Mouse (Mus musculus) forebrain, embryonic 15.5 days (tissue): Measurements from ENCODE around the gene Gm28042. TPM values are rescaled to one million over a fixed set of nuclear protein-coding genes. Genes with fewer than 3 reads are reported as not detected.

Experiments
- ATAC-seq: fragments of 200-750 bp; cut with Nextera tagmentation; replicated peaks from 2 replicates; pipeline ENCODE4 v1.8.0; 2017; ENCODE audit warnings: mild to moderate bottlenecking, moderate TSS enrichment, moderate library complexity
- H3K27ac ChIP-seq: fragments of 300-500 bp; sonication (generic); replicated peaks from 2 replicates; pipeline ENCODE4 v1.5.1; 2015; ENCODE audit warnings: mild to moderate bottlenecking, inconsistent platforms
- H3K27me3 ChIP-seq: fragments of 300-500 bp; sonication (generic); 2 replicates; pipeline ENCODE4 v1.6.1; 2015; ENCODE audit warnings: inconsistent platforms
- H3K36me3 ChIP-seq: fragments of 300-500 bp; sonication (generic); 2 replicates; pipeline ENCODE4 v1.6.1; 2015; ENCODE audit warnings: mild to moderate bottlenecking, inconsistent platforms
- H3K4me1 ChIP-seq: fragments of 300-500 bp; sonication (generic); 2 replicates; pipeline ENCODE4 v1.6.1; 2015; ENCODE audit warnings: inconsistent platforms
- H3K4me2 ChIP-seq: fragments of 300-500 bp; sonication (generic); replicated peaks from 2 replicates; pipeline ENCODE4 v1.6.1; 2015; ENCODE audit warnings: mild to moderate bottlenecking, inconsistent platforms
- H3K4me3 ChIP-seq: fragments of 300-500 bp; sonication (generic); 2 replicates; pipeline ENCODE4 v1.5.1; 2015; ENCODE audit warnings: mild to moderate bottlenecking, inconsistent platforms
- H3K9ac ChIP-seq: fragments of 300-500 bp; sonication (generic); replicated peaks from 2 replicates; pipeline ENCODE4 v1.6.1; 2015; ENCODE audit warnings: mild to moderate bottlenecking, inconsistent platforms
- H3K9me3 ChIP-seq: fragments of 300-500 bp; sonication (generic); 2 replicates; pipeline ENCODE4 v1.6.1; 2016; ENCODE audit warnings: inconsistent platforms
- WGBS: fragments of 180-500 bp; shearing (Covaris S2); methylation state at CpG from one replicate; pipeline ENCODE4 v1.1.7; 2015; ENCODE audit warnings: mixed read lengths; 5-methylcytosine and 5-hydroxymethylcytosine counted together
- polyA plus RNA-seq: library from polyadenylated mRNA; unstranded; fragments of >200 nt; fragmentation: Nextera tagmentation; extraction: Ambion mirVana; gene quantifications from 2 replicates; pipeline ENCODE4 v1.2.1, GENCODE M21; 2015

The Gm28042 gene
- polyA plus RNA-seq, 1 experiment from 2014 or later, result 5.0 TPM

DNA sequence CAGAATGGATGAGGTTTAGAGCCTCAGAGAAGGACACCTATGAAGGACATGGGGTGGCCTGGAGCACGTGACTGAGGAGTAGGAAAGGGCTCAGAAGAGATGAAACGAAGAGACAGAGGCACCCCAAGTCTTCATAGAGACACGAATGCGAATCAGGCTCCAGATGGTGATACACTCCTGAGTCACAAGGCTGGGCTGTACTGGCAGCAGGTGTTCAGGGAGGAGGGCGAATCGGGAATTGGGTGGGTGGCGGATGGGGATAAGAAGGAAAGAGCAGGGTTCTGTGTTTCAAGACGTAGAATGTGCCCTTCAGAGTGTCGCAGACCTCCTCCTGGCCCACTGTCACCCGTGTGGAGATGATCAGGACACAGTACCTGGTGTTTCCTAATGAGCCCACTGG, 38.0 kb downstream of the Gm28042 start:
- Histone ChIP-seq H3K4me1 (no peaks in the 10 kb centered on the region), H3K4me2 (no peak overlapping the region), H3K4me3 (no peak overlapping the region), H3K27me3 (no peaks in the 10 kb centered on the region), H3K27ac (no peak overlapping the region), H3K36me3 (no peaks in the 10 kb centered on the region), H3K9ac (no peak overlapping the region), H3K9me3 (no peaks in the 10 kb centered on the region)
- no peak for ATAC-seq
- WGBS, result 90% methylated on average over 10 of the region's 10 CpGs

DNA sequence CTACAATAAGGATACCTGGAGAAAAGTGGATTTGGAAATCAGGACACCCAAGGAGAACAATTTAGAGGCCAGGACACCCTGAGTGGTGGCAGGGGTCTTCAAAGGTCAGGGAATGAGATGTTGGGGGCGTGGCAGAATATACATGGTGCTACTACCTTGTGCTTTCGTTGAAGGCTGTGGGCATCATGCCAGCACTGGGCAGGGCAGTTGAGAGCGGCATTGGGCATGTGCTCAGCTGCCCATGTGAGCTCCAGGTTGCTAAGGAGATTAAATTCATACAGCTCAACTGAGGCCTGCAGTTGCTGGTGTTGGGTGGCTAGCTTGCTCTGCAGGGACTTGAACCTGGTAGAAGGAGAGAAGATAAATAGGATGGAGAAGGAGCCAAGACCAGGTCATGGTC, 38.9 kb downstream of the Gm28042 start:
- no peaks in the 10 kb centered on the region for H3K9me3 ChIP-seq
- WGBS, result 57% methylated on average over 3 of the region's 3 CpGs
- no peaks in the 10 kb centered on the region for H3K27me3 ChIP-seq
- no peak for ATAC-seq
- H3K4me3 ChIP-seq, result no peak overlapping the region
- H3K27ac ChIP-seq, result no peak overlapping the region
- H3K36me3 ChIP-seq, result no peaks in the 10 kb centered on the region
- no peak overlapping the region for H3K4me2 ChIP-seq
- no peaks in the 10 kb centered on the region for H3K4me1 ChIP-seq
- H3K9ac ChIP-seq, result no peak overlapping the region

DNA sequence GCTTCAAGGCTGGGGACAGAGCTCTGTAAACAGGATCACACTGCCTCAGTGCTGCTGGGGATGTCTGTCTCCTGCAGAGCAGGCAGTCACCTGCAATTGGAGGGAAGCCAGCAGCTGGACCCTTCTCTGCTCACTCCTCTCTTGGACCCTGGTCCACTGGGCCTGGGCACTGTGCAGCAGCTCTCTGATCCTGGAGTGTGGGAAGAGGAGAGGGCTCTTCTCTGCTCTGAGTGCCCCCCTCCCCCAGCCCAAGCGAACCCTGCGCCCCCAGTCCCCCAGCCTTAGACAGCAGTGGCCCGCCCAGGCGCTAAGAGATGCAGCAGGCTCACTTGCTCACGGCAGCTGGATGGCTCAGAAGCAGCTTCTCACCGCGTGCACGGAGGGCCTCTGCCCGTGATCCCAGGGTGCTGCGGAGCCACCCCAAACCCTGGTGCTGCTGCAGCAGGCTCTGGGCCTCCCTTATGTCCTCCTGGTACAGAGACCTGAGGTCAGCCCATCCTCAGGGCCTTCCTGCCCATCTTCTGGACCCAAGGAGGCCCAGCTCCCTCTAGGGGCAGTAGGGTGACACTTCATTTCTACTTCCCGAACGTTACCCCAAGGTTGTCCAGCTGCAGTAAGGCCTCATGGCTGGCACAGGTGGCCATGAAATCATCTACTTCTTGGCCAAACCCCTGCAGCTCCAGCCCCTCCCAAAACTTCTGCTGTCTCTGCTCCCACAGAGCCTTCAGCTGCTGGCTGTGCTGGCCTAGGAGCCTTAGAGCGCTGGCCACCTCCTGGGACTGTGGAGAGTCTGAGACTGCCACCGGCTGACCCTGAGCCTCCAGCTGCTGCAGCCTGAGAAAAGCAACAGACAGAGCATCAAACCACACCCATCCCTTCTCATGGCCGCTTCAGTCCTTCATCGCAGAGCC, 41.5 kb downstream of the Gm28042 start:
- H3K4me2 ChIP-seq, result no peak overlapping the region
- peak; percentile 48; the same call in 1 of the 2 replicates for ATAC-seq
- no peak overlapping the region for H3K9ac ChIP-seq
- H3K4me1 ChIP-seq, result no peaks in the 10 kb centered on the region
- H3K27ac ChIP-seq, result no peak overlapping the region
- H3K9me3 ChIP-seq, result no peaks in the 10 kb centered on the region
- H3K4me3 ChIP-seq, result no peak overlapping the region
- no peaks in the 10 kb centered on the region for H3K36me3 ChIP-seq
- WGBS, result 38% methylated on average over 16 of the region's 16 CpGs
- no peaks in the 10 kb centered on the region for H3K27me3 ChIP-seq

DNA sequence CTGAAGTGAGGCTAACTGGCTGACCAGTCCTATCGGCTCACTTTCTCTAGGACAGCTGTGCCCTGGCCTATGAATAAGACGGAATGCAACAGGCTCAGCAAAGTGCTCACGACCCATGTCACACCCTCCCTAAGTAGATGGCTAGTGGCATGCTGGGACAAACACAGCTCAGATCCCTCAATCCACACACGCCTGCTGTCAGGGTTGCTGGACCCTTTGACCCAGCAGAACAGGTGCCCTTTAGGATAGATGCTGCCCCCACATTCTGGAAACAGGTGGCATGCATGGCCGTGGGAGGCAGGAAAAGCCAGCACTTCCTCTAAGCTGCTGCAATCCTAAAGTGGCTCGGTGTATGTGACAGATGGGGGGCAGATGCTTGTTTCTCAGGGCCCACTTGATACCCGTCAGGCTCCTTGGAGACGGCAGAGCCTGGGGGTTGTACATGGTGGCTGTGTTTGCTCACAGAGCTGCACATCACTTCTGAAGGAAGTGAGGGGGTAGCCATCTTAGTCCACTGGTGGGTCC, 42.2 kb downstream of the Gm28042 start:
- Histone ChIP-seq H3K36me3 (no peaks in the 10 kb centered on the region), H3K27ac (no peak overlapping the region), H3K4me2 (no peak overlapping the region), H3K9me3 (no peaks in the 10 kb centered on the region), H3K4me3 (no peak overlapping the region), H3K9ac (no peak overlapping the region), H3K27me3 (0 out of 2 replicates have a peak, but pooled peaks cover under 1% of the 10 kb centered on the region), H3K4me1 (no peaks in the 10 kb centered on the region)
- ATAC-seq, result no peak
- 63% methylated on average over 8 of the region's 8 CpGs for WGBS

DNA sequence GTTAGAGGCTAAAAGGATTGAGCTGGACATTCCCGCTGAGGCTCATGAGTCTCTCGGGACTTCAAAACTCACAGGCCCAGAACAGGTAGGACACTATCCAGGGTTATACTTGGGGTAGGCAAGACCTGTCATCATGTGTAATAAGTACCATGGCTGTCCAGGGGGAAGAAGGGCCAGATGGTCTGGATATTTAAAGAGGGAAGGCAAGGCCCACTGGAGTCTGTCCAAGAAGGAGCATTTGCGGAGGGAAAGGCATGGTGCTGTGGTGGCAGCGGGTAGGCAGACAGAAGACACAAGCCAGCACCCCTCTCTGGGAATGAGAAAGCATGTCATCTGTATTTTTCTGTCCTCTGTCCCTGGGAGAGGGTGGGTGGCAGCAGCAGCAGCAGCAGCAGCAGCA, 46.8 kb downstream of the Gm28042 start:
- Histone ChIP-seq H3K9me3 (no peaks in the 10 kb centered on the region), H3K36me3 (no peaks in the 10 kb centered on the region), H3K4me3 (no peak overlapping the region), H3K4me1 (peaks cover 8% of the 10 kb centered on the region), H3K4me2 (no peak overlapping the region), H3K9ac (no peak overlapping the region), H3K27ac (no peak overlapping the region), H3K27me3 (peaks cover 21% of the 10 kb centered on the region)
- no peak for ATAC-seq
- WGBS, result 93% methylated on average over 4 of the region's 4 CpGs

DNA sequence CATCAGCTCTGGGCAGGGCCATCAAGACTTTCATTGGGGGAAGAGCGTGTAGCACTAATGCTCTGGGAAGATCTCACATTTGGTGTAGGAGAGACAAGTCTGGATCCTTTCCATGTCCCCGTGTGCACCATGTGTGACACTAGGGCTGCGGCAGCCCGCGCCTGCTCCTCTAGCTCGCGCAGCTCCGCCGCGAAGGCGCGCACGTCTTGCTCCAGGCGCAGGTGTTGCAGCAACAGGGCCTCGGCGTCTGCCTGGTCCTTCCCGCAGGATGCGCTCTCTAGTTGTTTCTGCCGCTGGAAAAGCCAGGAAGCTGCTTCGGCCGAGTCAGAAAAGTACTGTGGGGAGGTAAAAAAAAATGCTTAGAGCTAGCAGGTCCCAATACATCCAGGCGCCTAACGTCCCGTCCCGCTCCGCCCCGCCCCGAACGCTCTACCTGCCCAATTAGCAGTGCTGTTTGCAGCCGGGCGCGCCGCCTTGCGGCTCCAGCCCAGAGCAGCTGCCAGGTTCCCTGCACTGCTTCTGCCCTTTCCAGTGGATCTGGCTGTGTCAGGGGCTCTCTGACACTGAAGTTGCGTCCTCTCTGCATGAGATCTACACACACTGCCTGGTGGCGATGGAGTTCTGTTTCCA, 48.9 kb downstream of the Gm28042 start:
- peak; percentile 53 for ATAC-seq
- Histone ChIP-seq H3K27ac (no peak overlapping the region), H3K4me2 (peak overlapping the region; percentile 54), H3K9me3 (no peaks in the 10 kb centered on the region), H3K9ac (no peak overlapping the region; the same call in 1 of the 2 replicates), H3K4me1 (peaks cover 8% of the 10 kb centered on the region), H3K4me3 (peak overlapping the region; percentile 39), H3K36me3 (no peaks in the 10 kb centered on the region), H3K27me3 (peaks cover 21% of the 10 kb centered on the region)
- WGBS, result under 1% methylated on average over 36 of the region's 36 CpGs

DNA sequence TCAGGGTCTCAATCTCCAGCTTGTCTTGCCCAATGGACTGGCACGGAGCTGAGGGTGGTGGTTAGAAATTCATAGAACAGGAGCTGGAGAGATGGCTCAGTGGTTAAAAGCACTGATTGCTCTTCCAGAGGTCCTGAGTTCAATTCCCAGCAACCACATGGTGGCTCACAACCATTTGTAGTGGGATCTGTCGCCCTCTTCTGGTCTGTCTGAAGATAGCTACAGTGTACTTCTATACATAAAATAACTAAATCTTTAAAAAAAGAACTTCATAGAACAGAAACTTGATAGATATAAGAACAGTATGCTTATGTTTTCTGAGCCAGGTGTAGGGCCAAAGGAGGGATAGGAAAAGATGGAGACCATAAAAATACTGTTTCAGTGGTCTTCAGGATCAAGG, 55.1 kb downstream of the Gm28042 start:
- ATAC-seq, result no peak
- Histone ChIP-seq H3K4me2 (no peak overlapping the region), H3K4me1 (no peaks in the 10 kb centered on the region), H3K9me3 (no peaks in the 10 kb centered on the region), H3K27ac (no peak overlapping the region), H3K36me3 (no peaks in the 10 kb centered on the region), H3K4me3 (no peak overlapping the region), H3K27me3 (peaks cover under 1% of the 10 kb centered on the region), H3K9ac (no peak overlapping the region)
- WGBS, result 72% methylated on average over 2 of the region's 2 CpGs

DNA sequence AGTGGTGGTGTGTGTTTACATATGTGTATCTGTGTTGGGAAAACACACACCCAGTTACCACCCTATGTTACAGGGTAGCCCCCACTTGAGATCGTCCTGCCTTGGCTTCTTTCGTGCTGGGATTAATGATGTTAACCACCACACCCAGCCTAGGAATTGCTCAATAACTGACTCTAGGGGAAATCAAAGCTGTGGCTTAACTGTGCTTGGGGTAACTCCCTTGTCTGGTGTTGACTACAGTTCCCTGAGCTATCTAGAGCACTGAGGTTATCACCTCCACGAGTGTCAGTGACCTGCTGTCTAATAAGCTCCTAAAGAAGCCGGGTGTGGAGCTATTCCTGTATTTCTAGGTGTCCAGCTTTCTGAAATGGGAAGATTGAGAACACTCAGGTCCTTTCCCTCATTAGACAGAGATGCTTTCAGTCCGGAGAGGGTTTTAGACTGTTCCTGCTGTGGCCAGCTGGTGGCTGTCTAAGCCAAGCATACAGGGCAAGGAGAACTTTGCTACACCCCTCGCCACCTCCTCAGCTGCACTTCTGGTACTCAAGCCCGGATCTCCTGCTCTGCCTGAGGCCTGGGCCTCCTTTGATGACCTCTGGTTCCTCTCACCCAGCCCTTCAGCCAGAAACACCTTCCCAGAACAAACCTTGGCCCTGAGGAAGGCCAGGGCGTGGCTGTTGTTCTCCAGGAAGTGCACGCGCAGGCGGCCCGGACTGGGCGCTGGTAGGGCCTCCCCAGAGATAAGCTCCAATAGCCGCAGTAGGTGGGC, 57.5 kb downstream of the Gm28042 start:
- no peaks in the 10 kb centered on the region for H3K4me1 ChIP-seq
- H3K9ac ChIP-seq, result no peak overlapping the region
- H3K4me2 ChIP-seq, result no peak overlapping the region
- no peaks in the 10 kb centered on the region for H3K36me3 ChIP-seq
- no peaks in the 10 kb centered on the region for H3K9me3 ChIP-seq
- no peak overlapping the region for H3K4me3 ChIP-seq
- H3K27ac ChIP-seq, result no peak overlapping the region
- no peaks in the 10 kb centered on the region for H3K27me3 ChIP-seq
- 77% methylated on average over 14 of the region's 14 CpGs for WGBS
- ATAC-seq, result no peak

DNA sequence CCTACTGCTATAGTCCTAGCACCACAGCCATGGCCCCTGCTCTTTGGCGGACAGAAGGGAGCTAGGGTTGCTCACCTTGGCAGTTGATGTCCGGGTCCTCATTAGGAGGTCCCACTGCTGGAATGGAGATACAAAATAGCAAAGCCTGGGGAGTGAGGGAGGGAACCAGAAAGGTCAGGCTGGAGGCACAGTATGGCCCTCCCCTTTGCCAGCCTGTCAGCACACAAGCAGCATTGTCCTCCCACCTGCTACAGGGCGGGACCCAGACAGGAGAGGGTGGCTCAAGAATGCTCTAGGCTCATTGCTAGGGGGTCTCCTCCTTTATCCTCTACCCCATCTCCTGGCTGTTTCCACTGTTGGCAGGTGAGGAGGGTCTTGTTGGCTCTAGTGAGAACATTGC, 58.7 kb downstream of the Gm28042 start:
- Histone ChIP-seq H3K9ac (no peak overlapping the region), H3K4me3 (no peak overlapping the region), H3K4me1 (no peaks in the 10 kb centered on the region), H3K4me2 (no peak overlapping the region), H3K9me3 (no peaks in the 10 kb centered on the region), H3K27ac (no peak overlapping the region), H3K36me3 (no peaks in the 10 kb centered on the region), H3K27me3 (no peaks in the 10 kb centered on the region)
- 78% methylated on average over 3 of the region's 3 CpGs for WGBS
- no peak for ATAC-seq

DNA sequence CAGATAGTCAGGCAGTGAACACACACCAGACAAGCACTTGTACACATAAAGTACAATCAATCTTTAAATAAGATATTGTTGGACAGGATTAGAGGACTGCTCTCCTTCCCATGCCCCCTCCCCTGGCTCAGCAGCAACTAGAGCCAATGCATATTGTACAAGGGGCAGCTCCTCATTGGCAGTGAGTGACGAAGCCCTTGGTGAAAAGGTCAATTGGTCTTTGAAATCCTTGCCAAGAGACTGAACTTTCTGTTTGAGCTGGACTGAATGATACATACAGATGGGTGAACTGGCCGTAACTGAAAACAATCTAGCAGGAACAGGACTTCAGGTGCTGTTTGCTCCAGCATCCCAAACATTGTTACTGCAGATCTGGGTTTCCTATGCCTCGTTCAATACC, 60.1 kb downstream of the Gm28042 start:
- Histone ChIP-seq H3K4me2 (no peak overlapping the region), H3K4me3 (no peak overlapping the region), H3K27me3 (no peaks in the 10 kb centered on the region), H3K27ac (no peak overlapping the region), H3K9ac (no peak overlapping the region), H3K36me3 (no peaks in the 10 kb centered on the region), H3K4me1 (no peaks in the 10 kb centered on the region), H3K9me3 (no peaks in the 10 kb centered on the region)
- ATAC-seq, result no peak
- WGBS, result 74% methylated on average over 3 of the region's 3 CpGs

DNA sequence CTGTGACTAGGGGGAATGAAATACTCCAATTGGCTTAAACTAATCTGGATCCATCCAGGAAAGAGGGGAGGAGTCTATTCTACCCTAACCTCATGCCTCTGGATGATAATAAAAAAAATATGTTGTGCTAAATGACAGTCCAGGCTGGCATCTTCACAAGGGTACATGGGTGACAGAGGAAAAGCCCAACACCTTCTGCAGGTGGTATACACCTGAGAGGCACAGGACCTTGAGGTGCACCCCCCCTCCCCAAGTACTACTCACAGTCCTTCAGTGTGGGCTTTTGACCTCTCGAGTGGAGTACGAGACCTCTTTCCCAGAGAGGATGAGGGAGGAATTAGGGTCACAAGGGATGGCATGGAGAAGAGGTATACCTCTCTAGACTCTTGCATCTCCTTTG, 60.6 kb downstream of the Gm28042 start:
- Histone ChIP-seq H3K4me2 (no peak overlapping the region), H3K4me1 (no peaks in the 10 kb centered on the region), H3K4me3 (no peak overlapping the region), H3K36me3 (no peaks in the 10 kb centered on the region), H3K27me3 (no peaks in the 10 kb centered on the region), H3K9me3 (no peaks in the 10 kb centered on the region), H3K27ac (no peak overlapping the region), H3K9ac (no peak overlapping the region)
- 89% methylated on average over 2 of the region's 2 CpGs for WGBS
- ATAC-seq, result no peak

DNA sequence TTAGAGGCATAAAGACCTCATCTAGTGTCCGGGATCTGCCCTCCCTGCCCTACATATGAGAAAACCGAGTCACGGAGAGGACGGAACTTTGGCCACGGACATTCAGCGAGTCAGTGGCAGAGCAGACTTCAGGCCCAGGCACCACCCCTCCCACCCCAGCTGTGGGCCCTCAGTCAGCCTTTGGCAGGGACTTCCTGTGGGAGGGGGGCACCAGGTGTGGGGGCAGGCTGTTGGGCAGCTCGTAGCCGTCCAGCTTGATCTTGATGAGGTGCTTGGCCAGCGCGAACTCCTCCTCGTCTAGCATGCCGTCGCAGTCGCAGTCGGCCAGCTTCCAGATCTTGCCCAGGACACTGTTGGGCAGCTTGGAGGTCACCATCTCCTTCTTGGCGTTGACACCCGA, 63.7 kb downstream of the Gm28042 start:
- H3K36me3 ChIP-seq, result no peaks in the 10 kb centered on the region
- 95% methylated on average over 17 of the region's 17 CpGs for WGBS
- no peak overlapping the region for H3K4me3 ChIP-seq
- no peaks in the 10 kb centered on the region for H3K27me3 ChIP-seq
- no peak overlapping the region for H3K9ac ChIP-seq
- no peak for ATAC-seq
- H3K4me2 ChIP-seq, result no peak overlapping the region
- H3K4me1 ChIP-seq, result no peaks in the 10 kb centered on the region
- H3K27ac ChIP-seq, result no peak overlapping the region
- H3K9me3 ChIP-seq, result no peaks in the 10 kb centered on the region
